Mouse (Mus musculus): ENCODE measurements around the gene Hoxb7.

GRCm38 (mm10) chr11:96281396-96281795, 5.0 kb upstream of the Hoxb7 start:
- TF ChIP-seq ZNF384 (IDR thresholded peaks at IDR 0.05; ENCODE audit: low read depth, low read length) (no peak), MAFK (IDR thresholded peaks at IDR 0.05; ENCODE audit: insufficient read depth, low read depth, low read length) (no peak)
